8 mouse cellular contexts compared by ENCODE assay signal in the genomic region with DNA sequence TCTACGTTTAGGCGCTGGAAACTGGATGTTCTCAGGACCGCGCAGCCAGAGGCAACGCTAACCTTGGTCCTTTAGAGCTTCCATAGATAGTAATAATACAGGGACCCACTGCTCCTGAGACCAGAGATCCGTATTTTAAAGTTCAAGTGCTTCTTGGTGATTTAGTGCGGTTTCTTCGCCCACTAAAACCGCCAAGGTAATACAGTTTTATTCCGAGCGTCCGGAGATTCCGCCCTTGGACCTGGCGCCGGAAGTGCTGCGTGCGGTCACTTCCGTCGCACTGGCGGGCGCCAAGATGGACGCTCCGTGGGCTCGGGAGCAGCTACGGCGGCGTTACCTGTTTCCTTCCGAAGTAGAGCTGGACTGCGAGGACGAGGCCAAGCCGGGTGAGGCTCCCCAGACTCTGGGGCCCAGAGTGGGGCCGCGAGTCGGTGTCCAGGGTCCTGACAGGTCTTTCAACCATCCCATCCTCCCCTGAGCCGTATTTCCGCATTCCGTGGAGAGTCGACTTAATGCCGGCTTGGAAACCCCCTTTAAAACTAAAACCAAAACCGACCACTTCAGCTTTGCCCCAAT. TPM values are rescaled to one million over a fixed set of nuclear protein-coding genes. Genes with fewer than 3 reads are reported as not detected.
A peak's percentile ranks its signal among the peaks of the same experiment; 100 is the strongest.
DNase-seq lines count a peak whose midpoint lies in the region; ATAC-seq lines count a peak whose summit lies in the region.

Gene Tmem128, plus strand, starts transcription at position 79 of the 576 bp plus-strand sequence.

- under 1% methylated on average over 40 of the region's 40 CpGs for WGBS in heart, embryonic 13.5 days
- WGBS in liver, embryonic 12.5 days (ENCODE audit: insufficient replicate concordance): under 1% methylated on average over 40 of the region's 40 CpGs
- under 1% methylated on average over 40 of the region's 40 CpGs for WGBS in stomach, embryonic 15.5 days

- H3K4me3 ChIP-seq in heart, embryonic 13.5 days: peak within 1 kb of the TSS; percentile 94
- peak within 1 kb of the TSS; percentile 75 for H3K4me3 ChIP-seq in liver, embryonic 12.5 days
- peak within 1 kb of the TSS; percentile 83 for H3K4me3 ChIP-seq in stomach, embryonic 15.5 days (replicated peaks)

- 0 out of 2 replicates have a peak, but pooled peaks cover 3% of the 10 kb centered on the region for H3K9me3 ChIP-seq in heart, embryonic 13.5 days
- no peaks in the 10 kb centered on the region for H3K9me3 ChIP-seq in liver, embryonic 12.5 days (replicated peaks)
- H3K9me3 ChIP-seq in stomach, embryonic 15.5 days: no peaks in the 10 kb centered on the region

- H3K4me1 ChIP-seq in heart, embryonic 13.5 days: peaks cover 10% of the 10 kb centered on the region
- H3K4me1 ChIP-seq in liver, embryonic 12.5 days: peaks cover 8% of the 10 kb centered on the region
- H3K4me1 ChIP-seq in stomach, embryonic 15.5 days: peaks cover 5% of the 10 kb centered on the region; the same call in 1 of the 2 replicates

- H3K9ac ChIP-seq in heart, embryonic 13.5 days: peak within 1 kb of the TSS; percentile 89
- H3K9ac ChIP-seq in liver, embryonic 12.5 days: peak within 1 kb of the TSS; percentile 74
- H3K9ac ChIP-seq in stomach, embryonic 15.5 days: peak within 1 kb of the TSS; percentile 67

- H3K27me3 ChIP-seq in heart, embryonic 13.5 days (replicated peaks): peaks cover 11% of the 10 kb centered on the region; the same call in 1 of the 2 replicates
- H3K27me3 ChIP-seq in liver, embryonic 12.5 days (replicated peaks): no peaks in the 10 kb centered on the region; the same call in 1 of the 2 replicates
- H3K27me3 ChIP-seq in stomach, embryonic 15.5 days (replicated peaks): no peaks in the 10 kb centered on the region

- H3K27ac ChIP-seq in heart, embryonic 13.5 days (replicated peaks): peak within 1 kb of the TSS; percentile 92
- H3K27ac ChIP-seq in liver, embryonic 12.5 days: peak within 1 kb of the TSS; percentile 78
- peak within 1 kb of the TSS; percentile 91 for H3K27ac ChIP-seq in stomach, embryonic 15.5 days

- ATAC-seq in CD4-positive, CD25-positive, alpha-beta regulatory T cell, adult 4 months: peak; percentile 86
- ATAC-seq in erythroid progenitor cell, adult 5-6 weeks (replicated peaks; ENCODE audit: low FRiP score, poor library complexity, severe bottlenecking): peak; percentile 97
- ATAC-seq in heart, embryonic 13.5 days (ENCODE audit: extremely low read depth, insufficient number of reproducible peaks, low FRiP score, low TSS enrichment): no peak; the same call in 1 of the 2 replicates
- peak; percentile 76 for ATAC-seq in liver, embryonic 12.5 days
- peak; percentile 65 for ATAC-seq in stomach, embryonic 15.5 days (ENCODE audit: insufficient read depth, low FRiP score, low read depth)

- peak; percentile 39 for DNase-seq in brain, embryonic 18.5 days (ENCODE audit: low read depth, low spot score)
- DNase-seq in kidney, postnatal 10 days: peak; percentile 78
- DNase-seq in naive thymus-derived CD4-positive, alpha-beta T cell, adult 2 months (ENCODE audit: low read depth): peak; percentile 80

- H3K36me3 ChIP-seq in heart, embryonic 13.5 days: peaks cover 36% of the 10 kb centered on the region
- peaks cover 35% of the 10 kb centered on the region for H3K36me3 ChIP-seq in liver, embryonic 12.5 days
- H3K36me3 ChIP-seq in stomach, embryonic 15.5 days: peaks cover 26% of the 10 kb centered on the region

- H3K4me2 ChIP-seq in heart, embryonic 13.5 days: peak within 1 kb of the TSS; percentile 90
- peak within 1 kb of the TSS; percentile 80 for H3K4me2 ChIP-seq in liver, embryonic 12.5 days
- peak within 1 kb of the TSS; percentile 80 for H3K4me2 ChIP-seq in stomach, embryonic 15.5 days

RNA-seq across cellular contexts. Expression of gene Tmem128, which starts in this region (rescaled TPM):
- polyA plus RNA-seq in CD4-positive, CD25-positive, alpha-beta regulatory T cell, adult 4 months (2017; shearing (Covaris generic)): 10 to 100 TPM; 88.0 to 91.9 TPM
- 39.3 and 63.3 TPM in 2 replicates for total RNA-seq in erythroid progenitor cell, adult 5-6 weeks (2015; ENCODE audit: low replicate concordance)
- 16.0 and 16.2 TPM in 2 replicates for total RNA-seq in erythroid progenitor cell, adult 5-6 weeks (2017; ENCODE audit: low replicate concordance)
- polyA plus RNA-seq in heart, embryonic 13.5 days (2015; fragmentation: Nextera tagmentation; extraction: Ambion mirVana): 46.0 and 47.4 TPM in 2 replicates
- 51.3 and 55.5 TPM in 2 replicates for polyA plus RNA-seq in liver, embryonic 12.5 days (2016; fragmentation: Nextera tagmentation; extraction: Ambion mirVana)
- 67.1 and 70.1 TPM in 2 replicates for polyA plus RNA-seq in stomach, embryonic 15.5 days (2015; fragmentation: Nextera tagmentation; extraction: Ambion mirVana)
